Mouse (Mus musculus) intestine, postnatal 0 days (tissue): ENCODE measurements around the gene Arhgap18. TPM values are rescaled to one million over a fixed set of nuclear protein-coding genes. Genes with fewer than 3 reads are reported as not detected.

Source experiments
- ATAC-seq: fragments of 200-750 bp; cut with Nextera tagmentation; 2 replicates; pipeline ENCODE4 v1.8.0; 2017; ENCODE audit warnings: mild to moderate bottlenecking, moderate TSS enrichment, moderate library complexity
- H3K27ac ChIP-seq: fragments of 300-500 bp; sonication (generic); 2 replicates; pipeline ENCODE4 v1.5.1; 2014; ENCODE audit warnings: mild to moderate bottlenecking, low read depth, low read length, moderate library complexity
- H3K27me3 ChIP-seq: fragments of 300-500 bp; sonication (generic); replicated peaks from 2 replicates; pipeline ENCODE4 v1.6.1; 2014; ENCODE audit warnings: low read length, mixed read lengths; ENCODE audit not compliant: control insufficient read depth, insufficient read depth
- H3K36me3 ChIP-seq: fragments of 300-500 bp; sonication (generic); 2 replicates; pipeline ENCODE4 v1.6.1; 2014; ENCODE audit warnings: mild to moderate bottlenecking, moderate library complexity; ENCODE audit not compliant: control insufficient read depth, insufficient read depth
- H3K4me1 ChIP-seq: fragments of 300-500 bp; sonication (generic); replicated peaks from 2 replicates; pipeline ENCODE4 v1.6.1; 2014; ENCODE audit warnings: antibody characterized with exemption, low read length, mixed read lengths; ENCODE audit not compliant: control insufficient read depth, insufficient read depth
- H3K4me2 ChIP-seq: fragments of 300-500 bp; sonication (generic); replicated peaks from 2 replicates; pipeline ENCODE4 v1.6.1; 2014; ENCODE audit warnings: low read depth, mild to moderate bottlenecking, moderate library complexity
- H3K4me3 ChIP-seq: fragments of 300-500 bp; sonication (generic); 2 replicates; pipeline ENCODE4 v1.5.1; 2014; ENCODE audit warnings: low read depth, low read length
- H3K9ac ChIP-seq: fragments of 300-500 bp; sonication (generic); 2 replicates; pipeline ENCODE4 v1.6.1; 2014; ENCODE audit warnings: mild to moderate bottlenecking, low read depth, low read length
- H3K9me3 ChIP-seq: fragments of 300-500 bp; sonication (generic); 2 replicates; pipeline ENCODE4 v1.6.1; 2016; ENCODE audit warnings: mixed run types; ENCODE audit not compliant: control insufficient read depth
- CTCF ChIP-seq: sonication (generic); IDR thresholded peaks from 2 replicates; pipeline ENCODE4 v1.5.1; 2016; ENCODE audit warnings: low read depth, mild to moderate bottlenecking, control low read depth, antibody characterized with exemption, moderate library complexity
- WGBS: fragments of 180-500 bp; shearing (Covaris S2); extraction: QIAGEN DNeasy Blood & Tissue Kit; methylation state at CpG from one replicate; pipeline ENCODE4 v1.1.7; 2014; 5-methylcytosine and 5-hydroxymethylcytosine counted together
- polyA plus RNA-seq: library from polyadenylated mRNA; unstranded; fragments of >200 nt; fragmentation: Nextera tagmentation; extraction: Ambion mirVana; gene quantifications from 2 replicates; pipeline ENCODE4 v1.2.1, GENCODE M21; 2015

Arhgap18 gene
- polyA plus RNA-seq, 1 experiment from 2014 or later: 30.5 TPM

DNA sequence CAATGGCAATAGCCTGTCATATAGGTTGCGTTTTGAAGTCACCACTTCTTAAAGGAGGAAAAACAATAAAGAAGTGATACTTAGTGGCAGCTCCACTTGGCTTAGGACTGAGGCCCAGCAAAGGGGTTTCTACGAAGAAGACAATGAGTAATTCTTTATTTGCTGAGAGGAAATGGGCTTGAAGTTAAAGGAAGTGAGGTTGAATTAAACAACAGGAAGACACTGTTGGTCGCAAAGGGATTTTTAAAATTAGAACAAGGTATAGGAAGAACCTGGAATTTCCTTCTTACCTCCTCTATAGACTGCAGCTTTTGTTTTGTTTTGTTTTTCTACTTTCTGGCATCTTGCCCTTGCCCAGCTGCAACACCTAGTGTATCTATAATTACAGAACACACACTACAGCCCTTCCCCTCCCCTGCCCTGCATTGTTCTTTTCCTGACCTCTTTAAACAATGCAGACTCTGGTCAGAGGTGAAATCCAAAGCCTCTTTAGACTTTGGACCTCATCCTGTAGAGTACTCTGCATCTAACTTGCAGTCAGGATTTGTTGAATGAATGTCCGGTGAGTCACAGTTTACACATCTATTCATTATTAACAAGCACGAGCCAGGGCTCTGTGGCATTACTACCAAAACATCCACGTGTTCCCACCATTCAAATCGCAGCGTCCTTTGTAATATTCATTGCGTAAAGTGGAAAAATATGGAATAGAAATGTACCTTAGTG, 75.4 kb downstream of the Arhgap18 start:
- H3K4me3 ChIP-seq: no peak overlapping the region
- H3K27ac ChIP-seq: peak overlapping the region; percentile 35; the same call in 1 of the 2 replicates
- no peak overlapping the region; the same call in 1 of the 2 replicates for H3K4me2 ChIP-seq
- H3K9me3 ChIP-seq: no peaks in the 10 kb centered on the region
- no peaks in the 10 kb centered on the region for H3K36me3 ChIP-seq
- 26% methylated on average over 9 of the region's 9 CpGs for WGBS
- H3K27me3 ChIP-seq: no peaks in the 10 kb centered on the region
- no peak for TF ChIP-seq CTCF
- peak; percentile 93 for ATAC-seq
- no peak overlapping the region for H3K9ac ChIP-seq
- H3K4me1 ChIP-seq: 0 out of 2 replicates have a peak, but pooled peaks cover 6% of the 10 kb centered on the region

DNA sequence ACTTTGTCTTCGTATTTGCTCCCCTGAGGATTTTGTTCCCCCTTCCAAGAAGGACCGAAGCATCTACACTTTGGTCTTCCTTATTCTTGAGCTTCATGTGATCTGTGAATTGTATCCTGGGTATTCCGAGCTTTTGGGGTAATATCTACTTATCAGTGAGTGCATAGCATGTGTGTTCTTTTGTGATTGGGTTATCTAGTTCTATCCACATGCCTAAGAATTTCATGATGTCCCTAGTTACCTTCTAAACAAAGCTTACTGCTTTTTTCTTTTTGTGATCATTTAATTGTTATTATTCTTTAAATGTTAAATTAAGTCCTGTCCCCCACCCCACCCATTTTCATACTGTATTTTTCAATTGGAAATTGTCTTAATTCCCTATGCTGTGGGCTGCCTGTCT, 78.8 kb downstream of the Arhgap18 start:
- no peaks in the 10 kb centered on the region for H3K9me3 ChIP-seq
- no peak for TF ChIP-seq CTCF
- no peaks in the 10 kb centered on the region for H3K27me3 ChIP-seq
- no peak overlapping the region for H3K9ac ChIP-seq
- no peak overlapping the region for H3K4me2 ChIP-seq
- no peaks in the 10 kb centered on the region for H3K4me1 ChIP-seq
- no peaks in the 10 kb centered on the region for H3K36me3 ChIP-seq
- H3K27ac ChIP-seq: no peak overlapping the region
- no peak overlapping the region for H3K4me3 ChIP-seq
- WGBS: 87% methylated on average over 3 of the region's 3 CpGs
- no peak for ATAC-seq

DNA sequence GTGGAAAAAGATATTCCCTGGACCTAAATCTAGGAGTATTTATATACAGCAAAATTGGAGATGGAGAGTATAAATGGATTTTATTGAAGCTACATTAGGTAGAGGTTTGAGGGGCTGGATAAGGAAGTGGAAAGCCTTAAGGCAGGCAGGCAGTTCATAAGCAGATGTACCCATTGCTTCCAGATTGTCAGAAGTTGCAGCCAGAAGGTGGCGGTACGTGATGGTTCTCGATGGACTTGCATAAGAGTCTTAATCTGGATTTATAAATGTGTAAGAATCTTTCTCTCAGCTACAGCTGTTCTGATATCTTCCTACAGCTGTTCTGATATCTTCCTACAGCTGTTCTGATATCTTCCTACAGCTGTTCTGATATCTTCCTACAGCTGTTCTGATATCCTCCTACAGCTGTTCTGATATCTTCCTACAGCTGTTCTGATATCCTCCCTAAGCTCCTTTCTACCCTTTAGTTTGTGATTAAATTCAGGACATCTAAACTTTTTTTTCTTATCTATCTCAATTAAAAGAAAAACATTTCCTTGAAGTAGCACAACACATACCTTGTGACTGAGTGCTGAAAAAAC, 79.5 kb downstream of the Arhgap18 start:
- Histone ChIP-seq H3K4me1 (no peaks in the 10 kb centered on the region), H3K27ac (no peak overlapping the region), H3K36me3 (no peaks in the 10 kb centered on the region), H3K9ac (no peak overlapping the region), H3K4me2 (no peak overlapping the region), H3K27me3 (no peaks in the 10 kb centered on the region), H3K4me3 (no peak overlapping the region), H3K9me3 (no peaks in the 10 kb centered on the region)
- ATAC-seq: no peak
- 93% methylated on average over 3 of the region's 3 CpGs for WGBS
- peak; percentile 24; the same call in 1 of the 2 replicates for TF ChIP-seq CTCF

DNA sequence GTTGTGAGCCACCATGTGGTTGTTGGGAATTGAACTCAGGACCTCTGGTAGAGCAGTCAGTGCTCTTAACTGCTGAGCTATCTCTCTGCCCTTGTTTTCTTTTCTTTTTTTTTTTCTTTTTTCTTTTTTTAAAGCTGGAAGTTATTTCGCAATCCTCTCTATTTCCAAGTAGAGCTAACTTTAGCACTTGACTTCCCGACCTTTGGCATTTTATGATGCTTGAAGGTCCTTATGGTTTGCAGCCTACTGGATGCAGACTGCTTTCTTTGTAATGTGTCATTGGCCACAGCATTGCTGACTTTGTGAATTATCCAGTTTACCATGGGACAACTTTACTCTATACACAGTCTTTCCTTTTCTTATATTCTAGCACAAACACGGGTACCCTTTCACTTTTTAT, 80.2 kb downstream of the Arhgap18 start:
- H3K27ac ChIP-seq: no peak overlapping the region
- H3K4me2 ChIP-seq: no peak overlapping the region
- no peaks in the 10 kb centered on the region for H3K9me3 ChIP-seq
- no peaks in the 10 kb centered on the region for H3K4me1 ChIP-seq
- no peak for TF ChIP-seq CTCF
- no peaks in the 10 kb centered on the region for H3K36me3 ChIP-seq
- H3K27me3 ChIP-seq: no peaks in the 10 kb centered on the region
- no peak overlapping the region for H3K9ac ChIP-seq
- H3K4me3 ChIP-seq: no peak overlapping the region
- 28% methylated on average over 3 of the region's 3 CpGs for WGBS
- ATAC-seq: peak; percentile 68

DNA sequence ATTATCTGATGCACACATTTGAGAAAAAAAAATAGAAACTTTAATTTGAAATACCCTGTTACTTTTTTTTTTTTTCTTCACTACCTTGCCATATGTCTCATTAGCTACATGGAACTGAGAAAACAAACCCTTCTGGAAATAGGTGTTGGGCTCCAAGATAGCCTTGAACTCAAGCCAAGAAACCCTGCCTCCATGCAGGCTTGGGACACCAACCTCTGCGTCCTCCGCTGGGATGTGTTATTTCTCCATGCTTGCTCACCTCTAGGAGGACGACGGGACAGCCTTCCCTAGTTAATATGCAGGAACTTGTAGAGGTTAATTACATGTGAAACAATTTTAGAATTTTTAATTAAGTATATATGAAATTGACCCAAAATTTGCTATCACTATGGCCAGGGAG, 96.1 kb downstream of the Arhgap18 start:
- Histone ChIP-seq H3K36me3 (peaks cover 6% of the 10 kb centered on the region; the same call in 1 of the 2 replicates), H3K9me3 (no peaks in the 10 kb centered on the region), H3K4me2 (no peak overlapping the region), H3K9ac (no peak overlapping the region), H3K27me3 (no peaks in the 10 kb centered on the region), H3K4me1 (no peaks in the 10 kb centered on the region), H3K4me3 (no peak overlapping the region), H3K27ac (no peak overlapping the region)
- WGBS: 88% methylated on average over 4 of the region's 4 CpGs
- no peak for ATAC-seq
- TF ChIP-seq CTCF: no peak

DNA sequence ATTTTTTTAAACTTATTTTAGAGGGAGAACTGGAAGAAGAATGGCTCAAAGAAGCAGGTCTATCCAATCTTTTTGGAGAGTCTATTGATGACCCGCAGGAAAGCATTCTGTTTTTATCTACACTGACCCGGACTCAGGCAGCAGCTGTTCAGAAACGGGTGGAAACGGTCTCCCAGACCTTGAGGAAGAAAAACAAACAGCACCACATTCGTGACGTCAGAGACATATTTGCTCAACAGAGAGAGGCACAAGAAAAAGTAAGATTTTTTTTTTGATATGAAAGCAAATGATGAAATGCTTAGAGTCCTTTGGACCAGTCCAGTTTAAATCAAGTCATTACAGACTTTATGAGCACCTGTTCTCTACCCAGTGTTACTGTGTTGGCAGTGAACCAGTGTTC, 96.6 kb downstream of the Arhgap18 start:
- H3K36me3 ChIP-seq: peaks cover 6% of the 10 kb centered on the region; the same call in 1 of the 2 replicates
- no peaks in the 10 kb centered on the region for H3K27me3 ChIP-seq
- no peak overlapping the region for H3K4me2 ChIP-seq
- 39% methylated on average over 6 of the region's 6 CpGs for WGBS
- no peak overlapping the region for H3K9ac ChIP-seq
- H3K27ac ChIP-seq: no peak overlapping the region
- no peak for TF ChIP-seq CTCF
- H3K4me3 ChIP-seq: no peak overlapping the region
- peak; percentile 19; the same call in 1 of the 2 replicates for ATAC-seq
- no peaks in the 10 kb centered on the region for H3K9me3 ChIP-seq
- no peaks in the 10 kb centered on the region for H3K4me1 ChIP-seq
